In the genomic region with DNA sequence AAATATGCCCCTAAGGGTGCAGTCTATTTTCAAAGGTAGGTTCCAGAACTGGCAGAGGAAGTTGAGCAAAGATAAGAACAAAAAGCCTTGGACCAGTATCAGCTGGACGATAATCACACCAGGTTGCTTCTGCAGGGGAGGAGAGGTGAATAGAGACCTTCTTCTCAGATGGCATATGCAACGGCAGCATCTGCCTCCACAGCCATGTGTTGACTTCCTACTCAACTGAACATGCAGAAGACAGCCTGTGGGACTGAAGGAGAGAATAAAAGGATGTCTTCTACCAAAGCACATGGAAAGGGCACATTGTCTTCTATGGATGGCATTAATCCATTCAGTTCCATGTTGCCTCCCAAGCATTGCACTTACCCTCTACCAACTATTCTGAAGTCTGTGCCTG, we compare ENCODE assay signal across 17 mouse cellular contexts.
"Had no signal": no experiment of that assay in that cellular context is flagged by ENCODE, and none has a peak within 500 bp of the region (broad histone marks: within the 10 kb centered on the region; RNA-seq: fewer than 3 reads in every experiment).

No protein-coding gene starts in this region.

- ATAC-seq: hindbrain, embryonic 16.5 days; inflammation-experienced regulatory T-cells, adult 6 months; intestine, embryonic 15.5 days; intestine, postnatal 0 days; liver, embryonic 12.5 days had no signal

- DNase-seq: gastrocnemius, adult 2 months; gastrocnemius, postnatal 10 days; gastrocnemius, postnatal 25 days; heart, adult 18-20 months; heart, postnatal 10 days; heart, postnatal 4 days; kidney, adult 18-20 months; kidney, adult 8-10 months; kidney, postnatal 14 days; kidney, postnatal 36 days; layer of hippocampus, postnatal 36 days; left cerebral cortex, postnatal 4 days had no signal
